Mouse (Mus musculus) megakaryocyte, adult 5-6 weeks (primary cell): ENCODE results near the gene Suclg2. TPM values are rescaled to one million over a fixed set of nuclear protein-coding genes. Genes with fewer than 3 reads are reported as not detected.
"Not testable (repeated sequence)": the region's sequence is repeated elsewhere in the genome, so short reads cannot be mapped to it uniquely, and the experiment has no call there.

Experiments used
- ATAC-seq: 2 replicates; pipeline ENCODE4 v1.8.0; 2016; ENCODE audit warnings: mild to moderate bottlenecking, inconsistent platforms; ENCODE audit not compliant: poor library complexity, severe bottlenecking
- total RNA-seq, 2 experiments: library from RNA; stranded (forward) in 1 of 2; stranded (reverse) in 1 of 2; fragments of 153-499, 151-499 nt in 1 of 2; fragments of 221-1000, 200-1000 nt in 1 of 2; gene quantifications; 2 replicates each; pipeline versions ENCODE4 v1.2.3 to v1.2.4; 2015 to 2017

Suclg2 gene
- total RNA-seq, 2 experiments from 2014 or later: 10.7 to 29.6 TPM

DNA sequence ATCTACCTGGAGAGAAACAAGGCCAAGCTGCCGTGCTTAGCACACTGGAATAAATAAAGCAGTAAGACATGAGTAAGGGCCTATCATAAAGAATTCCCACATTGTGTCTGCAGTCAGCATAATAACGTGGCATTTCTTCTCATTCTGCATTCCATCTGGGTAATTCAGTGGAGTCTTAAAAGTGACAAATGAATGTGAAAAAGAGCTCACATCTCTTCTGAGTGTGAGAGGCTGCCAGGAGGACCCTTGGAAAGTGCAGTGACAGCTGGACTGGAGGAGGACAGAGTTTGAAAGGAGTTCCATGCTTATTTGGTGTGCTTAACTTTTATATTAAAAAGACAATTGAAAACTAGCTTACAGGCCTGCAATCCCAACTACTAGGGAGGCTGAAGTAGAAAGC, 83.2 kb downstream of the Suclg2 start:
- no peak for ATAC-seq

DNA sequence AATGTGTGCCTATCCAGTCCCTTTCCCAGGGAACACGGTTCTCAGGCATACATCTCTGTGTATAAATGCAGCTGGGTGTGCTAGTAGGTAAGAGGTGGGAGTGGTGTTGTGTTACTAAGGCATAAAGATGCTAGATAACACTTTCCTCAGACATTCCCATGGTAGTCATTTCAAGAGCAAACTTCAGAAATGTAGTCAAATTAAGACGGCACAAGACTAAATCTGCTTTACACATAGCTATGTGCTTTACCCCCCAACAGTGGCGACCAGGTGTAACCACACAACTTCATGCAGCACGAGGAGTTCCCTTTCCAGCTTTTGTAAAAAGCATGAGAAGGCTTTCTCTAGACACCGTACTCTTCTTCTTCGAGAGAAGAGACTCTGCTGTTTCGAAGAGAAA, 89.5 kb downstream of the Suclg2 start:
- ATAC-seq: no peak

DNA sequence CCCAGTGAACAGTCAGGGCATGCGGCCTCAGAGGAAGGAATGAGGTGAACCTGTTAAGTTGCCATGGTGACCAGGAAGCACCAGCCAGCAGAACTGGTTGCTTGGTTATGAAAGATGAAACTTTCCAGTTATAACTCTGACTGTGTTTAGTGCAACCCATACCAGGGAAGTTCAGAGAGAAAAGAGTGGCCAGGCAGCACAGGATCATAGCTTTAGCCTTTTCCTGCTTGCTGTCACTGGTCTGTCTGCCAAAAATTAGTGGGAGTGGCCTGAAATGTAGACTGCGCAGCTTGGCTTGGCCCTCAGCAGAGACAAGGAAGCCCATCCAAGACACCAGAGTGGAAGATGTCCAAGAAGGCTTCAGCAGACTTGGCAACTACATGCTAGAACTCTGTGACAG, 96.8 kb downstream of the Suclg2 start:
- 0 out of 2 replicates have a peak, but pooled peaks have one; percentile 18 for ATAC-seq

DNA sequence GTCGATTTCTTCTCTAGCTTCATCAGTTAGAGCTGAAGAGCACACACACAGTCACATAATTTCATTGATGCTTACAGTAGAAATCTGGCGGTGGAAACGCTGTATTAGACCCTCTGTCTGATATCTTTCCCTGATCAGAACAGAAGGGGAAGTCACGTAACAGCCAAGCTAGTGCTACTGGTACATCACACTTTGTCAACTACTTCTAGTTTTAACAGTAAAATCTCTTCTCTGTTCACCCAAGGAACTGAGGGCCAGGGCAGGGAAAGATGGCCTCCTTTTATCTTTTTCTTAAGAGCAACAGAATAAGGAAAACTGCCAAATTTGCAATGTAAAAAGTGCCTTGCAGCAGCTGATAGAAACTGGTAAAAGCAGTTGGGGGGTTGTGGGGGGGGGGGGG, 97.8 kb downstream of the Suclg2 start:
- ATAC-seq: no peak

DNA sequence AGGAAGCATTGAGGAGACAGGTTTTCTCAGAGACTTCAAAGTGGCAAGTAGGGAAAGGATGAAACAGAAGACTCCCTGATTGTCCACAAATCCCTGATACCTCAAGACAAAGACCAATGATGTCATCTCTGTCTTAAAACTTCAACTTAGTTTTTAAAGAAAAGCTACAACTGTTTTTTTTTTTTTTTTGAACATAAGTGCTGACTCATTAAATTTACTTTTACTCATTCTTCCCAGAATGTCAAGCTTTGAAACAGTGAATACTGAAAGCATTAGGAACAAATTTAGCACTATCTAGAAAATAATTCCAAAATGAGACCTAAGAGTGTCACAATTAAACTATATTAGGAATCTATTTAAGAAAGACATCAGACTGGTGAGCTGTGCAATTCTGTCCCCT, 98.8 kb downstream of the Suclg2 start:
- no peak for ATAC-seq

DNA sequence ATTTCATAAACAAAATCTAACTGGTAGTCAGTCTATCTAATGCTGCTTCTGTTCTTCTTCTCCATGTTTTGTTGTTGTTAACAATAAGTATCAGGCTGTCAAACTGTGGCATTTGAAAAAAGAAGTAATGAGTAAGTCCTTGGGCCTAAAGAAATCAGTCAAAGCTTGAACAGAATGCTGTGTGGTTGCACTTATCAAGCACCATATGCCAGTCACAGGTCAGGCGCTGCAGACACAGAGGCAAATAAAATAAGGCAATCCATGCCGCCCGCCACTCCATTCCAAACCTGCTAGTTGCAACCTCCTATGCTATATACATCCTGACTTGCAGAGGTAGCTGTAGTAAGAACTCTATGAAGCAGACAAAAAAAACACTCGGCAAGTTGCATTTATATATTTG, 100.2 kb downstream of the Suclg2 start:
- no peak for ATAC-seq

DNA sequence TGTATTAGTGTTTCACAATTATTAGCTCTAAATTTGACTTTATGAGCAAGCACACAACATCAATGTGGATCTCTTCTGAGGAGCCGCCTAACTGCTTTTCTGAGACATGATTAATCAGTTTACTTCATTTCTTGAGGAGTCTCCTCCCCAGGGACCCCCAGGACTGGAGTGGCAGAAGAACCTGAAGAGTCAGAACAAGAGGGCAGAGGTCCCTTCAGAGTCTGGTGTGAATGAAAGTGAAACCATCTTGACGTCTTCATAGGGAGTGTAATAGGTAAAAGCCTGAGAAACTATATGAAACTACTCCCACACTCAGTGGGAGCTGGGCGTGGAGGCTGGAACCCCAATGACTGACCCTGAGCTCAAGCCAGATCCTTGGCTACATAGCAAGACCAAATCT, 105.4 kb downstream of the Suclg2 start:
- no peak for ATAC-seq

DNA sequence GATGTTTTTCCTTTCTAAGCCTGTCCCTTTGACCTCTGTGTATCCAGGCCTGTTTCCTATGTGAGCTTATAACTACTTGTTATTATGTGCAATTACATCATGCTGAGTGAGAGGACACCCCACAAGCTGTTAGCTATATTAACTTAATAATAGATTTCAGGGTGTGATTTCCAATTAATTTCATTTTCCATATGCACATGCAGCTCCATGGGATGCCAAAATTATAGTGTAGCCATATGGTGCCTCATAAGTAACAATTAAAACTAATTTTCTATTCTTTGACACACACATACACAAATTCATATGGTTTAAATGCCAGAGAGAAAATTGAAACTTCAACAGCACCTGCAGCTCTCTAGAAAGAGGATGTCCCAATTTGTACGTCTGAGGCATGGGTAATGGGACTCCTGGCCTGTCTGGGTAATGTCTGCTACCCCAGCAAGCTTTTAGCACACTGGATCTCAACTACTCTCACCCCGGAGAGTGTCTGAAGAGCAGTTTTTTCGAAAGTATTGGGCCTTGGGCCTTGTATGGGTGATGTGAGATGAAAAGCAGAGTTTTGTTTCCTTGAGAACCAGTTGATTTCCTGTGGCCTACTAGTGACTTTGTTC, 106.1 kb downstream of the Suclg2 start:
- ATAC-seq: no peak

DNA sequence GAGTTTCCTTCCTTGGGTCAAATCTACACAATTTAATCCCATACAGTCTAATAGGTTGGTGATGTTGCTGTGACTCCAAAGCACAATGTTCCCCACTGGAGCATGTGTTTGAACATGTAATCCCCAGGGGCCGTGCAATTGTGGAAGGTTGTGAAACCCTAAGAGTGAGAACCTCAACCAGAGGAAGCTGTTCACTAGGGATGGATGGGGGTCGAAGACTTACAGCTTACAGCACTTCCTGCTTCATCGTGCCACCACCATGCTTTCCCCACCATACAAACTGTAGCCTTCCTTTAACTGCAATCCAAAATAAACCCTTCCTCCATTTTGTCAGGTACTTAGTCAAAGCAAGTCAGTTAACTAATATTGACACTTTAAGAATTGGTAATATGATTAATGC, 107.5 kb downstream of the Suclg2 start:
- no peak for ATAC-seq

DNA sequence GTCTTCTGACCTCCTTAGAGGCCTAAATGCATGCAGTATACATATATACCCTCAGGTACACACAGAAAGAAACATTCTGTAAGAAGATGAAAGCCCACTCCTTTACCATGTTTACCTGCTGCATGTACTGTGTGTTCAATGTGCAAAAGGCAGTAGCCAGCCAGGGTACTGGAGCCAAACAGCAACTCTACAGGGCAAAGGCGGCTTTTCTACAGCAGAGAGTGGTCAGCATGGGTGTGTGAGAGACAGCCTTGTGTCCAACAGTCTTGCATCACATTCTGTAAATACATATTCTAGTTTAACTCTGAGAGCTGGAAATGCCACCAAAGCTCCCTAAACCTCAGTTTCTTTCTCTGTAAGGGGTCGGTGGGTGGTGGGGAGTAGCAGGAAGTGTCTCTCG, 110.5 kb downstream of the Suclg2 start:
- ATAC-seq: no peak

DNA sequence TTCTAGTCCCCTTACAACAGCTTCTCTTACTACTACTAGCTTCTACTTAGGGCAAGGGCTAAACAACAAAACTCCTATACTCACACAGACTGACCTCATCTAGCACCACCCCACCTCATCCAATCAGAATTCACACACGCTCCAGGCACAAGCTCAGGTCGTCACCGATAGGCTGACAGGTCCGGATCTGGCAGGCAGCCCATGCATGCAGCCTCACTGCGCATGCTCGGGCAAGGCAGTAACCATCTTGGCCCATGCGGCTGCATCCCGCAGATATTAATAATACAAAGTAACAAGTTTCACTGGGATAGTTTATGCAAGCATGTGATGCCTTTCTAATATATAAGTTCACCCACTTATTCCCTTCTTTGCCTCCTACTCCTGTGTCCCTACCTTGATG, 117.9 kb downstream of the Suclg2 start:
- ATAC-seq: not testable (repeated sequence)

DNA sequence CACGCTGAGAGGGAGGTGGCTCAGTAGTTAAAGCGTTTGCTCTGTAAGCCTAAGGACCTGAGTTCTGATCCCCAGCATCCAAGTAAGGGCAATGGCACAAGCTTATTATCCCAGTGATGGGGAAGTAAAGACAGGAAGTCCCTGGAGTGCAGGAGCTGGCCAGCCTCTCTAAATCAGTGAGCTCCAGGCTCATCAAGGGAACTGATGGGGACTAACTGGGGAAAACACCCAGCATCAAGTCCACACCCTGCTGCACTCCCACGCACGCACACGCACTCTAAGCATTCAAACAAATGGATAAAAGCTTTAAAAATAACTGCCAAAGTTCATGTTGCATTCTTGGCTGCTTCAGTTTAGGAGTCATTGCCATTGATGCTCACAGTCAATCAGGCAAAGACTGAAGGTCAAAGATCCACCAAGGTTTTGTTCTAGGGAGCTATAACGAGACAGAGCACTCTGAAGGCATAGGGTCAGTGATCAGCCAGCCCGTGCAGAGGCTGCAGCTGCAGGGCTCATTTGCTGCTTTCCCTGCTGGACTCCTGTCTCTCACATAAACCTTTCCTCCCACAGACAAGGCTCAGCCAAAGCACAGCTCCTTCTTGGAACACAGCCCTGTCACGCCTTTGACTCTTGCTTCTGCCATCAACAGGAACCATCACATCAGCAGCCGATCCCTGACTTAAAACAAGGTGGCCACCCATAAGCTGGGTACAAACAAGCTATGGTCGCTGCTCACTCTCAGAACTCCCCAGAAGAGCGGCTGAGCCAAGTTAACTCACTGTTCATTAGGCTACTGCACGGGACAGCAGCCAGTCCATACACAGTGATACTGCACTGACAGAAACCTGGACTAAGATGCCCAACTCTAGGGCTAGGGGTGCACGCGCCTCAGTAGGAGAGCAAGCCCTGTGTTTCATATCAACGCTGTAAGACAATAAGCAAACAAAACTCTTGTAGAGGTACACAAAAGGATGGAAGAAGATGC, 121.5 kb downstream of the Suclg2 start:
- ATAC-seq: no peak

DNA sequence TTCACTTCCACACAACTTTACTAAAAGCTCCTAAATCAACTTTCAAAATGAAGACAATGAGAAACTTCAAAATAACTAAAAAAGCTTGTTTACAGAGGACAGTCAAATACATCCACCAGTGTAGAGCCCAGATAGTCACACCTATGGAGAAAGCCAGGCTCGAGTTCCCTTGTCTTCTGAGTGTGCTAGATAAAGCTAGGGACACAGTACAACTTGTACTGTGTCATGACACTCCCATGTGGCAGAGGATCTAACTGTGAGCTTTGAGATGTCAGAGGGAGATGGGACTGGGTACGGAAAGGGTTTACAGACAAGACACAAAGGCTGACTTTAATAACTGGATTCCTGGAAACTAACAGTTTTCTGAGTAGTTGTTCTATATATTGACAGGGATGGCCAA, 122.7 kb downstream of the Suclg2 start:
- no peak for ATAC-seq

DNA sequence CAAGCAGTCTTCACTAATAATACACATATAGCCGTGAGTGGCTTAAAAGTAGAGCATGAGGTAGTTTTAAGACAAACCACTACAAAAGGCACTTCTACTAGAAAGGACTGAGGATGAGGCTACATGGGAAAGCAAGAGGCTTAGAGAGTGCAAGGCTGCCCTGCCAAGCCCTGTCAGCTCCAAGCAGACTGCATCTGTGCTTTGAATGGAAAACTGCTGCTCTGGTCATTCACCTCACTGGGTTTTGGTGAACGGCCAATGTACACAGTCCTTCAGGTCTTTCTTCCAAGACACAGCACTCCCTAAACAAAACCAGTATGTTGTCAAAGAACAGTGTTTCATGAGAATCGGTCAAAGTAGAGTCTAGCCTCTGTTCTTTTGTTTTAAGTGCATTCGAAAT, 124.4 kb downstream of the Suclg2 start:
- ATAC-seq: no peak

DNA sequence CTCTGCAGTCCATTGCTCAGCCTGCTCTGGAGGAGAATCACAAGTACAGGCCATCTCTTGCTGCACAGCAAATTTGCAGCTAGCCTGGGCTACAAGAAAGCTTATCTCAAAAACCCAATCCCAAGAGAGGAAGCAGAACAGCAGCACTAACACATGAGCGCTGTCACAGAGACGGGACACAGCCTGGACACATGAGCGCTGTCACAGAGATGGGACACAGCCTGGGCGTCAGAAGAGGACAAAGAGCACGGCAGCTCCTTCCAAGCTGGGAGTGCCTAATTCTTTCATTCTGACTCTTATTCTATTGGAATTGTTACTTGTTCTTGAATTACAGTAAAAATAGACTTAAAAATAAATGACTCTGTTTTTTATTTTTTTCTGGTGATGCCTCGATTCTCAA, 126.2 kb downstream of the Suclg2 start:
- ATAC-seq: no peak

DNA sequence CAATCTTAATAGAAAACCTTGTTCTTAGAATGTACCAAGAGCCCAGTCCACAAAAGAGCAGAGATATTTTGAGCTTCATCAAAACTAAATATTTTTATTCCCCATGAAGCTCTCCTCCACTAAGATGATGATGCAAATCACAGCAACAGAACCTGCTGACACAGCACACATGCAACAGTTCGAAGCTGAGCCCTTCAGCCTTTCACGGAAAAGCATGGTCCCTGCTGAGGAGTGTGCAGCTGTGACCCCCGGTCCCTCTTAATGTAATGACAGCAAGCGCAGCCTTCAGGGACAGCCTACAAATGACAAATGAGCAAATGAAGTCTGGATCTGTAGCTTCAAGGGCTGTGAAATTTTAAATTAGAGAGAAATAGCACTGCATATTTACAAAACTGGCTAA, 128.1 kb downstream of the Suclg2 start:
- no peak for ATAC-seq

DNA sequence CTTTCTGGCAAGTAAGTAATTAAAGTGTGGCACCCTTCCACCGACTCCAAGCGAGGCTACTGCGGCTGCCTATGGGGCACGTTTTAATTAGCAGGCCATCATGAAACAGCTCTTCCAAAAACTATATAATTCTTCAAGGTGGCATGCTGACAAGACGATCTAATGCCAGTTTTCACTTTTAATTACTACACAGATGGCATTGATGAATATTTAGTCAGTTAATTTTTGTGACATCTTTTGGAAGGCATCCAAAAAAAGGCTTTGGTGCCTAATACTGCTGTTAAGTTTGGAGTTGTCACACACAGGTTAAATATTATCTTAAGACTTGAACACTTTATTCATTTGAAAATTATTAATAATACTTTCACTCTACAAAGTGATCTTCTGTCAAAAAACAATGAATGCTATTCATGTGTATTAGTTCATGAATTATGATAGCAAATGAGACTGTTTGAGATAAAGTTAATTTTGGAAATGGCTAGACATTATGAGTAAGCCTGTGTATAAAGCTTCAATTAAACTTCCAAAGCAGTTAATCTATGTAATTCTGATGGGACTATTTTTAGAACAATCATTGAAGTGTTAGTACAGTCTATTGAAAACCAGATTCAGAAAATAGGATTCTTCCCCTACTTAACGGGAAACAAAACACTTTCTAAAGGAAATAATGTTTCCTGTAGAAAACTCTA, 131.3 kb downstream of the Suclg2 start:
- no peak for ATAC-seq

DNA sequence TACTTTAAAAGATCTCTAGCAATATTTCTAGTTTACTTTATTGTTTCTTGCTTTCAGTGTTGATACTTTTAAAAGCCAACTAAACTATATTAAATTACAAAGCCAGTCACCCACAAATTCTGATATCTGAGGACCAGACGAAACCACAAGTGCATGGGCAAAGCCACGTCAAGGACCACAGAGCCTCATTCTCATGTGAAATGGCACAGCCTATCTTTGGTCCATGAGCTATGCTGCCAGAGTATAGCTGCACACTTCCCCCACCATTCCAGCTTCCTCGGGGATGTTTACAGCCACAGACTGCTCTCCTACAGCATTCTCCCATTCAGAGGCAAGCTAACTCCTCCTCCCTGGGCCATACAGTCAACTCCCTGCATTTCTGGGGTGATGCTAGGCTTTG, 136.7 kb downstream of the Suclg2 start:
- no peak for ATAC-seq

DNA sequence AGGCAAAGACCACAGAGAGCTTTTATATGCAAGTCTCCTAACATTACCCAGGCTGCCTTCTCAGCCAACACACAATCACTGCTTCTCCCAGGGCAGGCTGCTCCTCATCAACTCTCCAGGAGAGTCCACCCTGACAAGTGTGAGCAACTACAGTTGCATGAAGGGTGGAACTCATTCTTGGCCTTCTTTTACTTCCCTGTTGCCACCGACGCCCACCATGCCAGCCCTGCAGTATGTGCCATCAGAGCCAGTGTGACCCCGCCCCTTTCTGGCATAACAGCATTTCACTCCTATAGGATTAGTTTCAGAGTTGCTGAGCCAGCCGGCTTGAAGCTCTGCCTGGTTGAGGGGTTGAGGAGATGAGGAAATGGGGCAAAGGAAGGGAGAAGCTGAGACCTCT, 138.8 kb downstream of the Suclg2 start:
- no peak for ATAC-seq

DNA sequence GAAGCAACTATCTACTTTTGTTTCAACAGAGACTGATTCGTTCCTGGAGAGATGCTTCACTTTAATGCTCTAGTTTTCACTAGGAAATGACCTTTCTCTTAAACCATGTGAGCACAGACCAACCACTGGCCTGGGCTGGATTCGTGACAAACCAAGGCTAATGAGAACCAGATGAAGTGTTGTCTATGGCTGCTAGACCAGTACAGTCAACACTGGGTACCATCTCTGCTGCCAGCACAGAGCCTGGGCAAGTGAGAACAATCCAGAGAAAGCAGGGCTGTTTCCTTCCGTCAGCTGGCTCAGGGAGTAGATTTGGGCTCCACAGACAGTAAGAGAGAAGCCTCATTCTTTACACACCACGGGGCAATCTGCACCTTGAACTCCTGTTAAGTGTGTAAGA, 143.1 kb downstream of the Suclg2 start:
- no peak for ATAC-seq

DNA sequence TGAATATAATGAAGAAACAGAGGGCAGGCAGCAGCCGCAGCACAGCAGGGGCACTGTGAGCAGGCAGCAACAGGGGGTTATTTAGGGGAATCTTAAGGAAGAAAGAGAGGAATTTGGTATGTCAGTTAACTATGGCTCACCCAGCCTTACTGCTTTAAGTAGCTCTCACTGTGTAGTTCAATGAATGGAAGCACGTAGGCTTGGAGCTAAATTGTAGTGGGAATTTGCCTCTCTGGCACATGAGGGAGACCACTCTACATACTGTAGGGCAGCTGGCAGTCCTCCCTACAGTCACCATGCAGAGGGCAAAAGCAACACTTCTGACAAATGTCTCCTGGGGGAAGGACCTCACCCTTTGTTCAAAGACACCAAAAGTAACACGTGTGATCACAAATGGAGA, 143.7 kb downstream of the Suclg2 start:
- no peak for ATAC-seq

DNA sequence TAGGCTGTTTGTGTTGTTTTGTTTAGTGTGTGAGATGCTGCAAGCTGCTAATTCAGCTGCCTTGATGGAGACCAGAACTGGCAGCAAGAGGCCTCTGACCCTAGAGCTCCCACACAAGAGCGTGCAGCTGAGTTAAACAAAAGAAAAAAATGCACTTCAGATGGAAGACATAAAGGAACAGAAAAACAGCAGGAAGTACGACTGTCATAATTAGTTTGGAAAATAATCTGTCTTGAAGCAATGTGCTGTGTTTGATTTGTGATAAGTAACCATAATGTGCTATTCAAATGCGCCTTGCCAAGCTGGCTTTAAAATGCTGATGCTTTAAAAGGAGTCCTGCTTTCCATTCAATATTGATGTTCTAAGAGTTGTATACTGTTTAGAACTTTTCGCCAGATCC, 144.2 kb downstream of the Suclg2 start:
- no peak for ATAC-seq
